Mouse (Mus musculus): ENCODE measurements around the gene Rasgef1b. TPM values are rescaled to one million over a fixed set of nuclear protein-coding genes. Genes with fewer than 3 reads are reported as not detected.

Gene Rasgef1b
- polyA plus RNA-seq, 1 experiment from 2014 or later, result 33.9 TPM

DNA sequence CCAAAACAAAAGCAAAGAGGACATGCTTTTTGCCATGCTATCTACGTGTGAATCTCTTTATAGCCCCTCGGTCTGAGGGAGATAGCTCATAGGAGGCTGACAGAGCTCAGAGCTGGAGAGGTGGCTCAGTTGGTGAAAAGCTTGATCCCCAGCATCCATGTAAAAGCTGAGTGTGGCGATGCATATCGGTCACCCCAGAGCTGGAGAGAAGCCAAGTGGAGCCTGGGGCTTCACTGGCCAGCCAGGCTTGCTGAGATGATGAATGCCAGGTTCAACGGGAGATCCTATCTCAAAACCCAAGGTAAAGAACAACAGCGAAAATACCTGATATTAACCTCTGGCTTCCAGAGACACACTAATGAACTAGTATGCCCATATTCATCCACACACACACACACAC, 142.6 kb downstream of the Rasgef1b start:
- no peak overlapping the region for H3K9ac ChIP-seq (replicated peaks; ENCODE audit: low read depth)
- DNase-seq (ENCODE audit: low spot score) (no peak), ATAC-seq (no peak)
- no peak overlapping the region for H3K27ac ChIP-seq (ENCODE audit: low read length)
- TF ChIP-seq CTCF (IDR thresholded peaks at IDR 0.05), result no peak
- TF ChIP-seq EP300 (IDR thresholded peaks at IDR 0.05), result no peak
- no peaks in the 10 kb centered on the region for H3K36me3 ChIP-seq (ENCODE audit: insufficient read depth, low read length)
- no peak overlapping the region for H3K4me3 ChIP-seq (ENCODE audit: low read depth, low read length)
- H3K27me3 ChIP-seq (replicated peaks; ENCODE audit: insufficient read depth, low read length), result no peaks in the 10 kb centered on the region
- no peaks in the 10 kb centered on the region for H3K4me1 ChIP-seq (ENCODE audit: insufficient read depth, low read depth, low read length)
- H3K4me2 ChIP-seq (replicated peaks; ENCODE audit: low read depth, low read length), result no peak overlapping the region
- 79% methylated on average over 6 of the region's 6 CpGs for WGBS
- no peaks in the 10 kb centered on the region for H3K9me3 ChIP-seq (ENCODE audit: low read length)

DNA sequence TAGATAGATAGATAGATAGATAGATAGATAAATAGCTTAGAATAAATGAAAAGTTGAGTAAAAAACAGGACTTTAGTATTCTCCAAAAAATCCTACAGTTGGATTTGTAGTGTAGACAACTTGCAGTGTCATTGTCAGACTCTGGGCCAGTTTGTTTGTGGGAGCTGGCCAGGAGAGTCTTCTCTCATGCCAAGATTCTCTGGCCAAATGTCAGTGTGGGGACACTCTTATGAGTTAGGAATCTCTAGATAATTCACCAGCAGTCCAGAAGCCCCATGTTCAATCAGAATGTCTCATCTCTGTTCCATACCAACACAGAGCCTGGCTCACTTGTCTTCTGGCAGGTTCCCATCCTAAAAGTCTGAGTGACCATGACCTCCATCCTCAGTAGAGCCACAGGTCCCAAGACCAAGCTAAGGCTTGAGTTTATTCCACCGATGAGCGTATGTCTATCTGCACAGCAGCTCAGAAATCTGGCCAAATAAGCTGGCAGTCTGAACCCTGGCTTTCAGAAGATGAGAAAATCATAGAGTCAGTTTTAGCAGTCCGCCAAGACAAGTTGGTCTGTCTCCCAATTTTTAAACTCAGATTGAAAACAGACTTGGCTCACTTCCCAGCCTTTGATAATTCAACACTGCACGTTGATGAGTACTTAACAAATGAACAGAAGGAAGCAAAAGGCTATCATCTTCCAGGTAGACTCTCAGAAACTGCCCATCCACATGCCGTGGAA, 143.5 kb downstream of the Rasgef1b start:
- TF ChIP-seq CTCF (IDR thresholded peaks at IDR 0.05) (no peak), EP300 (IDR thresholded peaks at IDR 0.05) (no peak)
- Histone ChIP-seq H3K4me1 (ENCODE audit: insufficient read depth, low read depth, low read length) (no peaks in the 10 kb centered on the region), H3K27me3 (replicated peaks; ENCODE audit: insufficient read depth, low read length) (no peaks in the 10 kb centered on the region), H3K9ac (replicated peaks; ENCODE audit: low read depth) (no peak overlapping the region), H3K4me3 (ENCODE audit: low read depth, low read length) (no peak overlapping the region), H3K36me3 (ENCODE audit: insufficient read depth, low read length) (no peaks in the 10 kb centered on the region), H3K27ac (ENCODE audit: low read length) (no peak overlapping the region), H3K9me3 (ENCODE audit: low read length) (no peaks in the 10 kb centered on the region), H3K4me2 (replicated peaks; ENCODE audit: low read depth, low read length) (no peak overlapping the region)
- no peak for ATAC-seq
- 46% methylated on average over 5 of the region's 5 CpGs for WGBS
- DNase-seq (ENCODE audit: low spot score), result peak; percentile 9

DNA sequence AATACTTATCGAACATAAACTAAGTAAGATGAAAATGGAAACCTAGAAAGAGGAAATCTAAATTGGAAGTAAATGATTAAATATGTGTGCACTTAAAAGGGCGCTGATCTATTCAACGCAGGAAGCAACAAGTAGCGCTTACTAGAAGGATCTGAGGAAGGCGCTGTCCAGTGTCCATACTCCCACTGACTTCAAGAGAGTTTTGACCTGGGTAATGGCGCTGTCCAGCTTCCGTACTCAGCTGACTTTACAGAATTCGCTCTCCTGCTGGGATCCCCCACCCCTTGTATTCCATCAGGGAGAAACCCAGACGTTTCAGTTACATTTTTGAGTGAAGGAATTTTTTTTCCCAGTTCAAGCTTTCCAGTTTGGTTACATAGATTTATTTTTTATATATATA, 144.6 kb downstream of the Rasgef1b start:
- H3K36me3 ChIP-seq (ENCODE audit: insufficient read depth, low read length), result no peaks in the 10 kb centered on the region
- TF ChIP-seq CTCF (IDR thresholded peaks at IDR 0.05), result no peak
- no peak for TF ChIP-seq EP300 (IDR thresholded peaks at IDR 0.05)
- H3K9me3 ChIP-seq (ENCODE audit: low read length), result no peaks in the 10 kb centered on the region
- H3K4me2 ChIP-seq (replicated peaks; ENCODE audit: low read depth, low read length), result no peak overlapping the region
- no peak overlapping the region for H3K9ac ChIP-seq (replicated peaks; ENCODE audit: low read depth)
- DNase-seq (ENCODE audit: low spot score) (no peak), ATAC-seq (no peak)
- H3K4me3 ChIP-seq (ENCODE audit: low read depth, low read length), result no peak overlapping the region
- WGBS, result 62% methylated on average over 9 of the region's 9 CpGs
- H3K4me1 ChIP-seq (ENCODE audit: insufficient read depth, low read depth, low read length), result no peaks in the 10 kb centered on the region
- H3K27ac ChIP-seq (ENCODE audit: low read length), result no peak overlapping the region
- no peaks in the 10 kb centered on the region for H3K27me3 ChIP-seq (replicated peaks; ENCODE audit: insufficient read depth, low read length)

DNA sequence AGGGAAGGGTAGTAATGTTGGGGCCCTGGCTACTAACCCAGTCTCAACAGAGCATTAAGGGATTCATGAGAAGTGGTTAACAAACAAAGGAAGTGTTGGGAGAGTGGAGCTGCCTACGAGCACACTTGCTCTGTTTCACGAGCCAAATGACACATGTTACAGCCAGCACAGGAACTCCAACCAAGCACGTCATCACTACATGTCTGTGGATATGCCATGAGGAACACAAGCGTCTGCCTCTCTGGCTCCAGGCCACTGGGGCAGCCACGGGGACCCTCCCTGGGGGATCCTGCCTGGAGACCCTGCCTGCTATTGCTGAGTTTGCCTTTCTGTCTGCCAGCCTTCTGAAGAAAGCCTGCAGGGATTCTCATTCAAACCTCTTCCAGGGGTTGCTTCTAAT, 146.8 kb downstream of the Rasgef1b start:
- Histone ChIP-seq H3K27me3 (replicated peaks; ENCODE audit: insufficient read depth, low read length) (no peaks in the 10 kb centered on the region), H3K4me3 (ENCODE audit: low read depth, low read length) (no peak overlapping the region), H3K27ac (ENCODE audit: low read length) (no peak overlapping the region), H3K4me2 (replicated peaks; ENCODE audit: low read depth, low read length) (no peak overlapping the region), H3K9me3 (ENCODE audit: low read length) (no peaks in the 10 kb centered on the region), H3K9ac (replicated peaks; ENCODE audit: low read depth) (no peak overlapping the region), H3K4me1 (ENCODE audit: insufficient read depth, low read depth, low read length) (no peaks in the 10 kb centered on the region), H3K36me3 (ENCODE audit: insufficient read depth, low read length) (no peaks in the 10 kb centered on the region)
- WGBS, result 9% methylated on average over 5 of the region's 5 CpGs
- peak; percentile 47 for DNase-seq (ENCODE audit: low spot score)
- TF ChIP-seq EP300 (IDR thresholded peaks at IDR 0.05) (no peak), CTCF (IDR thresholded peaks at IDR 0.05) (no peak)
- ATAC-seq, result peak; percentile 57

DNA sequence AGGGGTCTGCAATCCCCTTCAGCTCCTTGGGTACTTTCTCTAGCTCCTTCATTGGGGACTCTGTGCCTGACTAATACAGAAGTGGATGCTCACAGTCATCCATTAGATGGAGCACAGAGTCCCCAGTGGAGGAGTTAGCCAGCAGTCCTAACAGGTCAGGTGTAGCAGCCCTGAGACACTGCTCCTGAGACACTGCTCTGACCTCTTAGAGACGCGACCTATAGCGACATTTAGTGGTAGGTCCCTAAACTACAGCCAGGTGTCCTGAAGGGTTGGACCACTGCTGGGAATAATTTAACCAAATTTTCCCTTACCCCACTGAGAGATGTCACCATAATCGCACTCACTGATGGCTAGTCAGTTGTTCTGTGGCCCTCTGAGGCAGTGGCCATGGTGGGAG, 150.2 kb downstream of the Rasgef1b start:
- peak; percentile 74 for DNase-seq (ENCODE audit: low spot score)
- Histone ChIP-seq H3K9me3 (ENCODE audit: low read length) (no peaks in the 10 kb centered on the region), H3K27me3 (replicated peaks; ENCODE audit: insufficient read depth, low read length) (no peaks in the 10 kb centered on the region), H3K4me1 (ENCODE audit: insufficient read depth, low read depth, low read length) (no peaks in the 10 kb centered on the region), H3K4me2 (replicated peaks; ENCODE audit: low read depth, low read length) (no peak overlapping the region), H3K27ac (ENCODE audit: low read length) (no peak overlapping the region), H3K9ac (replicated peaks; ENCODE audit: low read depth) (no peak overlapping the region), H3K4me3 (ENCODE audit: low read depth, low read length) (no peak overlapping the region), H3K36me3 (ENCODE audit: insufficient read depth, low read length) (no peaks in the 10 kb centered on the region)
- WGBS, result 7% methylated on average over 4 of the region's 4 CpGs
- TF ChIP-seq EP300 (IDR thresholded peaks at IDR 0.05), result no peak
- peak; percentile 91 for TF ChIP-seq CTCF (IDR thresholded peaks at IDR 0.05)
- ATAC-seq, result peak; percentile 75

DNA sequence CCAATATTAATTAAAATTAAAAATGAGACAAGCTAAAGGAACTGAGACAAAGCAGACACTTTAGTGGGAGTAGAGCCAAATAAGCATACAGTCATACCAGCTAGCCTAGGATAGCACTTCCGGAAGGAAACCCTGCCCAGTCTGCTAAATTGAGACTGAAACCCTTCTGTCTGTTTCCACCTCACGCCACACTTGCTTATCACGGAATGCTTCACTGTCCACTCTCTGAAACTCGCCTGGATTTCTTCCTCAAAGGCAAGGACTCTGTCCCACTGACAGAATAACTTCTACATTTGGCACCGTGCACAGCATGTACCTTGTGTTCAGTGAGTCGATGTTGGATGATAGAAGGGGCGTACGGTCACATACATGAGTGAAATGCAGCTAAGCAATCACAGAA, 153.0 kb downstream of the Rasgef1b start:
- Histone ChIP-seq H3K9ac (replicated peaks; ENCODE audit: low read depth) (no peak overlapping the region), H3K4me3 (ENCODE audit: low read depth, low read length) (no peak overlapping the region), H3K9me3 (ENCODE audit: low read length) (no peaks in the 10 kb centered on the region), H3K36me3 (ENCODE audit: insufficient read depth, low read length) (no peaks in the 10 kb centered on the region), H3K4me1 (ENCODE audit: insufficient read depth, low read depth, low read length) (no peaks in the 10 kb centered on the region), H3K27me3 (replicated peaks; ENCODE audit: insufficient read depth, low read length) (no peaks in the 10 kb centered on the region), H3K4me2 (replicated peaks; ENCODE audit: low read depth, low read length) (no peak overlapping the region), H3K27ac (ENCODE audit: low read length) (no peak overlapping the region)
- DNase-seq (ENCODE audit: low spot score), result no peak
- no peak for TF ChIP-seq EP300 (IDR thresholded peaks at IDR 0.05)
- no peak for TF ChIP-seq CTCF (IDR thresholded peaks at IDR 0.05)
- ATAC-seq, result no peak
- 73% methylated on average over 8 of the region's 8 CpGs for WGBS

Measured in lung, postnatal 0 days (tissue).